ENCODE assay signal across 8 mouse cellular contexts in genomic region chr10:120432731-120433462, GRCm38 (mm10). TPM values are rescaled to one million over a fixed set of nuclear protein-coding genes. Genes with fewer than 3 reads are reported as not detected.
A peak's percentile ranks its signal among the peaks of the same experiment; 100 is the strongest.
DNase-seq lines count a peak whose midpoint lies in the region; ATAC-seq lines count a peak whose summit lies in the region.

No protein-coding gene starts in this region.

- H3K4me2 ChIP-seq in heart, embryonic 14.5 days (ENCODE audit: low read length) = no peak overlapping the region
- H3K4me2 ChIP-seq in midbrain, embryonic 13.5 days (replicated peaks) = no peak overlapping the region
- H3K4me2 ChIP-seq in intestine, embryonic 16.5 days (ENCODE audit: low read depth, low read length) = no peak overlapping the region

- H3K27ac ChIP-seq in heart, embryonic 14.5 days (replicated peaks in 1 of 2; ENCODE audit: control insufficient read depth in 1 of 2, insufficient read depth in 1 of 2, low read depth in 2 of 2, low read length in 2 of 2) = peak overlapping the region; percentile 36 to 58; a peak in 3 of 4 replicates
- peak overlapping the region; percentile 46 for H3K27ac ChIP-seq in midbrain, embryonic 10.5 days (replicated peaks)
- no peak overlapping the region for H3K27ac ChIP-seq in midbrain, embryonic 13.5 days
- H3K27ac ChIP-seq in intestine, embryonic 16.5 days (ENCODE audit: low read length) = peak overlapping the region; percentile 69

- intact Hi-C loops in heart, postnatal 10 days (cut with DNase I) = loop anchor here (5.0 kb wide), 2 partner anchors 269 to 429 kb away; no protein-coding TSS in a partner anchor

- no peaks in the 10 kb centered on the region for H3K9me3 ChIP-seq in heart, embryonic 14.5 days (ENCODE audit: control insufficient read depth, low read length)
- no peaks in the 10 kb centered on the region for H3K9me3 ChIP-seq in midbrain, embryonic 10.5 days (replicated peaks)
- H3K9me3 ChIP-seq in midbrain, embryonic 13.5 days = no peaks in the 10 kb centered on the region
- H3K9me3 ChIP-seq in intestine, embryonic 16.5 days (ENCODE audit: control insufficient read depth, low read length) = no peaks in the 10 kb centered on the region

- no peak overlapping the region for H3K4me3 ChIP-seq in heart, embryonic 14.5 days (ENCODE audit: control insufficient read depth in 1 of 2, insufficient read depth in 1 of 2, low read depth in 1 of 2, low read length in 2 of 2)
- no peak overlapping the region for H3K4me3 ChIP-seq in midbrain, embryonic 10.5 days
- H3K4me3 ChIP-seq in midbrain, embryonic 13.5 days (replicated peaks) = no peak overlapping the region
- no peak overlapping the region for H3K4me3 ChIP-seq in intestine, embryonic 16.5 days (ENCODE audit: low read length)

- DNase-seq in heart, postnatal 10 days = no peak
- no peak for DNase-seq in midbrain, embryonic 10.5 days (ENCODE audit: low spot score)
- DNase-seq in layer of hippocampus, postnatal 36 days = no peak
- DNase-seq in urinary bladder, postnatal 25 days (ENCODE audit: low spot score) = no peak

- peaks cover 10 to 23% of the 10 kb centered on the region in 2 experiments for H3K4me1 ChIP-seq in heart, embryonic 14.5 days (ENCODE audit: control insufficient read depth in 2 of 2, insufficient read depth in 2 of 2, low read length in 2 of 2)
- peaks cover 21% of the 10 kb centered on the region for H3K4me1 ChIP-seq in midbrain, embryonic 10.5 days
- H3K4me1 ChIP-seq in midbrain, embryonic 13.5 days (replicated peaks) = no peaks in the 10 kb centered on the region; the same call in none of the 2 replicates
- H3K4me1 ChIP-seq in intestine, embryonic 16.5 days (ENCODE audit: control insufficient read depth, insufficient read depth, low read length) = peaks cover 43% of the 10 kb centered on the region

- WGBS in heart, embryonic 14.5 days = 29% methylated on average over 9 of the region's 9 CpGs
- 73% methylated on average over 9 of the region's 9 CpGs for WGBS in midbrain, embryonic 10.5 days
- WGBS in midbrain, embryonic 13.5 days = 52% methylated on average over 9 of the region's 9 CpGs
- WGBS in intestine, embryonic 16.5 days = 15% methylated on average over 9 of the region's 9 CpGs

- H3K36me3 ChIP-seq in heart, embryonic 14.5 days (ENCODE audit: control insufficient read depth, insufficient read depth, low read length) = no peaks in the 10 kb centered on the region
- H3K36me3 ChIP-seq in midbrain, embryonic 10.5 days = peaks cover 39% of the 10 kb centered on the region
- no peaks in the 10 kb centered on the region for H3K36me3 ChIP-seq in midbrain, embryonic 13.5 days
- H3K36me3 ChIP-seq in intestine, embryonic 16.5 days (ENCODE audit: control insufficient read depth, insufficient read depth, low read length) = no peaks in the 10 kb centered on the region

- no peaks in the 10 kb centered on the region for H3K27me3 ChIP-seq in heart, embryonic 14.5 days (ENCODE audit: control insufficient read depth, insufficient read depth, low read length)
- H3K27me3 ChIP-seq in midbrain, embryonic 10.5 days (ENCODE audit: low read depth, poor library complexity, severe bottlenecking) = no peaks in the 10 kb centered on the region
- no peaks in the 10 kb centered on the region for H3K27me3 ChIP-seq in midbrain, embryonic 13.5 days
- no peaks in the 10 kb centered on the region for H3K27me3 ChIP-seq in intestine, embryonic 16.5 days (replicated peaks; ENCODE audit: control insufficient read depth, insufficient read depth, low read length)

- no peak for ATAC-seq in heart, embryonic 14.5 days (ENCODE audit: insufficient number of reproducible peaks, insufficient read depth, low FRiP score, low read depth)
- ATAC-seq in midbrain, embryonic 13.5 days = no peak
- peak; percentile 68 for ATAC-seq in intestine, embryonic 16.5 days
- no peak for ATAC-seq in inflammation-experienced regulatory T-cells, adult 6 months

- 0 out of 2 replicates have a peak overlapping the region, but pooled peaks have one; percentile 9 for H3K9ac ChIP-seq in heart, embryonic 14.5 days (ENCODE audit: low read length)
- no peak overlapping the region for H3K9ac ChIP-seq in midbrain, embryonic 13.5 days (replicated peaks)
- no peak overlapping the region for H3K9ac ChIP-seq in intestine, embryonic 16.5 days (ENCODE audit: low read depth, low read length)

RNA-seq across cellular contexts. Expression of gene Hmga2, which starts 43.4 kb away (rescaled TPM):
- polyA plus RNA-seq in heart, embryonic 14.5 days (2014; fragmentation: Nextera tagmentation; extraction: Ambion mirVana) = 4.0 and 4.6 TPM in 2 replicates
- under 1 TPM; 0.26 to 0.30 TPM for total RNA-seq in heart, postnatal 10 days (2021)
- 28.9 and 44.4 TPM in 2 replicates for polyA plus RNA-seq in midbrain, embryonic 10.5 days (2016; fragmentation: Nextera tagmentation; extraction: Ambion mirVana)
- polyA plus RNA-seq in midbrain, embryonic 13.5 days (2015; fragmentation: Nextera tagmentation; extraction: Ambion mirVana) = 3.6 and 4.2 TPM in 2 replicates
- polyA plus RNA-seq in intestine, embryonic 16.5 days (2015; fragmentation: Nextera tagmentation; extraction: Ambion mirVana) = 18.6 and 21.1 TPM in 2 replicates
- under 1 TPM in 2 of 3 experiments, not detected in 1; 0.16 to 0.59 TPM for polyA plus RNA-seq in inflammation-experienced regulatory T-cells, adult 6 months (2017; shearing (Covaris generic))
- under 1 TPM; 0.12 to 0.35 TPM for total RNA-seq in layer of hippocampus, postnatal 36 days (2021)
